Mouse (Mus musculus) heart, adult 2 months (tissue): ENCODE results near the gene Catsperd. TPM values are rescaled to one million over a fixed set of nuclear protein-coding genes. Genes with fewer than 3 reads are reported as not detected.
"Not testable (repeated sequence)": the region's sequence is repeated elsewhere in the genome, so short reads cannot be mapped to it uniquely, and the experiment has no call there.

Experiments used
- DNase-seq, 2 experiments: peaks; one replicate each; pipeline ENCODE4 v3.0.0; 2021
- H3K27ac ChIP-seq: fragments of 200-600 bp; 2 replicates; pipeline ENCODE4 v1.8.1; 2022
- H3K27me3 ChIP-seq: fragments of 200-500 bp; 2 replicates; pipeline ENCODE4 v1.6.1; 2012; ENCODE audit warnings: mild to moderate bottlenecking, low read length, inconsistent platforms, mixed read lengths; ENCODE audit not compliant: control insufficient read depth, insufficient read depth
- H3K36me3 ChIP-seq: fragments of 200-500 bp; 2 replicates; pipeline ENCODE4 v1.6.1; 2012; ENCODE audit warnings: low read length, inconsistent platforms; ENCODE audit not compliant: control insufficient read depth, insufficient read depth
- H3K4me1 ChIP-seq: fragments of 200-500 bp; 2 replicates; pipeline ENCODE4 v1.6.1; 2011; ENCODE audit warnings: low read length; ENCODE audit not compliant: control insufficient read depth, insufficient read depth
- H3K4me3 ChIP-seq: fragments of 200-600 bp; 2 replicates; pipeline ENCODE4 v1.8.1; 2022
- H3K79me2 ChIP-seq: fragments of 200-500 bp; replicated peaks from 2 replicates; pipeline ENCODE4 v1.6.1; 2012; ENCODE audit warnings: mild to moderate bottlenecking, inconsistent platforms, low read length, moderate library complexity, mixed read lengths; ENCODE audit not compliant: control insufficient read depth, insufficient read depth
- H3K9ac ChIP-seq: fragments of 200-500 bp; 2 replicates; pipeline ENCODE4 v1.6.1; 2012; ENCODE audit warnings: low read depth, mild to moderate bottlenecking, control low read depth, inconsistent platforms, low read length, mixed read lengths
- CTCF ChIP-seq: fragments of 200-600 bp; IDR thresholded peaks from 2 replicates; pipeline ENCODE4 v1.8.1; 2022; ENCODE audit warnings: antibody characterized with exemption, mild to moderate bottlenecking, moderate library complexity
- EP300 ChIP-seq: fragments of 200-500 bp; IDR thresholded peaks from 2 replicates; pipeline ENCODE4 v1.6.1; 2011; ENCODE audit warnings: low read depth, low read length, control low read depth; ENCODE audit not compliant: insufficient read depth
- POLR2A ChIP-seq: fragments of 200-500 bp; IDR thresholded peaks from 2 replicates; pipeline ENCODE4 v1.6.1; 2011; ENCODE audit warnings: mild to moderate bottlenecking, low read depth, low read length, control low read depth; ENCODE audit not compliant: insufficient read depth
- WGBS: fragments of 180-500 bp; shearing (Covaris S2); methylation state at CpG from one replicate; pipeline ENCODE4 v1.1.7; 2018; 5-methylcytosine and 5-hydroxymethylcytosine counted together
- intact Hi-C: fragments of 180-260 bp; cut with DNase I; formaldehyde crosslinking; loops from one replicate; pipeline ENCODE4 v1.15.1; 2025
- polyA plus RNA-seq: library from polyadenylated mRNA; depleted of rRNA; stranded (reverse); fragments of >200 nt; gene quantifications from 2 replicates; pipeline ENCODE4 v1.2.3, GENCODE M21; 2012
- total RNA-seq, 2 experiments: library from RNA; stranded (reverse); gene quantifications; 2 replicates each; pipeline ENCODE4 v1.2.3; 2021

The Catsperd gene
- total and polyA plus RNA-seq, 3 experiments: 0.23 TPM; not detected in 2

DNA sequence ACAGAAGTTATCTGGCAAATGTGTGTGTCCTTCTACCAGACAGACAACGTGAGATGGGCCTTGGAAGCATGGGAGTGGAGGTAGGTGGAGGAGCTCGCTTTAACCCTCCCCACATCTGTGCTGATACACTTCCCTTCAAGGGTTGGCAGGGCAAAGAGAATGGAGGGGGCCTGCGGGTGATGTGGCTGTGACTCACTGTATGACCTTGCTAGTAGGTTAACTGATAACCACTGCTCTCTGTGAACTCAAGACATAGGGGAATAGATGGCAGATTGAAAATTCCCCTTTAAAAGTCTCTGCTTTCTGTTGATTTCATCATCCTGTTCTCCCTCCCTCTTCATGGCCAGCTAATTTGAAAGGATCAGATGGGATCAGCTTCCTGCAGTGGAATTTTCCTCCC lies 2.4 kb upstream of the Catsperd start:
- Histone ChIP-seq H3K36me3 (no peaks in the 10 kb centered on the region), H3K4me3 (no peak overlapping the region), H3K27me3 (no peaks in the 10 kb centered on the region), H3K27ac (no peak overlapping the region), H3K79me2 (no peaks in the 10 kb centered on the region), H3K9ac (no peak overlapping the region), H3K4me1 (peaks cover 4% of the 10 kb centered on the region)
- TF ChIP-seq POLR2A (no peak), CTCF (no peak), EP300 (no peak)
- DNase-seq: no peak
- WGBS: 43% methylated on average over 3 of the region's 3 CpGs
- intact Hi-C loops: loop anchor here (5.0 kb wide), 3 partner anchors 43 to 137 kb away; partner anchors contain the start of genes Dus3l, Ndufa11, Safb and Safb2

DNA sequence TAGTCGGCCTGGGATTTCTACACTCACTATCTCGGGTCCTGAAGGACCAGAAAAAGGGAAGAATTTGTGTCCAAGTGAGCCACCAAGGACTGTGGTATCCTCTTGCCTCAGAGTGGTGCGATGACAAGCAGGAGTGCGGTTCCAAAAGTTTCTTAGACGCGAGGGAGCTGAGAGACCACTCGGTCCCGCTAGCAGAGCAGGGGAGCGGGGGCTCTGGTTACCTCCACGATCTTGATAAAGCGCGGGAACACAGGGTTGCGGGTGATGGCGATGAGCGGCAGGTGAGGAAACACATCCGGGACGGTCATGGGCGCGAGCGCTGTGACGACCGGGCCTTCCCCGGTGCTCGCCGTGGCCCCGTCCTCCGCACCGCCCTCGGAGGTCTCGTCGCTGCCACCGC lies 1.7 kb upstream of the Catsperd start:
- Histone ChIP-seq H3K4me3 (peak overlapping the region; percentile 86), H3K36me3 (no peaks in the 10 kb centered on the region), H3K27ac (peak overlapping the region; percentile 77), H3K27me3 (no peaks in the 10 kb centered on the region), H3K9ac (peak overlapping the region; percentile 82), H3K4me1 (peaks cover 4% of the 10 kb centered on the region), H3K79me2 (no peaks in the 10 kb centered on the region)
- DNase-seq: no peak
- WGBS: under 1% methylated on average over 23 of the region's 32 CpGs
- intact Hi-C loops: loop anchor here (2.0 to 5.0 kb wide), 4 partner anchors 44 to 136 kb away; partner anchors contain the start of genes Dus3l, Ndufa11, Ranbp3 and Safb
- TF ChIP-seq EP300 (no peak), CTCF (no peak), POLR2A (no peak)

- intact Hi-C loops: loop anchor here (2.0 to 5.0 kb wide), 4 partner anchors 45 to 135 kb away; partner anchors contain the start of genes Dus3l, Ndufa11, Ranbp3 and Safb
- peak within 1 kb of the TSS; percentile 77 for H3K27ac ChIP-seq
- peak within 1 kb of the TSS; percentile 82 for H3K9ac ChIP-seq
- no peaks in the 10 kb centered on the region for H3K27me3 ChIP-seq
- under 1% methylated on average over 50 of the region's 51 CpGs for WGBS
- TF ChIP-seq POLR2A (peak; percentile 83), CTCF (no peak), EP300 (peak; percentile 64; the same call in 1 of the 2 replicates)
- peaks cover 4% of the 10 kb centered on the region for H3K4me1 ChIP-seq
- no peaks in the 10 kb centered on the region for H3K36me3 ChIP-seq
- peak within 1 kb of the TSS; percentile 86 for H3K4me3 ChIP-seq
- peak; percentile 94 to 95 for DNase-seq
- no peaks in the 10 kb centered on the region for H3K79me2 ChIP-seq
Measured at GRCm38 (mm10) chr17:56626754-56627470, 1.0 kb upstream of the Catsperd start, which contains the start of gene Lonp1. Gene Lonp1, minus strand, starts transcription at chr17:56626887.

GRCm38 (mm10) chr17:56629800-56630781 lies 2.1 kb downstream of the Catsperd start:
- intact Hi-C loops: loop anchor here (5.0 kb wide), 3 partner anchors 48 to 132 kb away; partner anchors contain the start of genes Dus3l, Ndufa11, Safb and Safb2
- not testable (repeated sequence) for H3K9ac ChIP-seq, H3K27me3 ChIP-seq, H3K79me2 ChIP-seq, H3K36me3 ChIP-seq, H3K4me1 ChIP-seq, H3K4me3 ChIP-seq, DNase-seq, H3K27ac ChIP-seq
- WGBS: 77% methylated on average over 27 of the region's 27 CpGs

GRCm38 (mm10) chr17:56631807-56632206 lies 3.9 kb downstream of the Catsperd start:
- H3K4me3 ChIP-seq: no peak overlapping the region
- no peaks in the 10 kb centered on the region for H3K36me3 ChIP-seq
- intact Hi-C loops: no loop called here
- no peak for DNase-seq
- WGBS: 41% methylated on average over 4 of the region's 4 CpGs
- no peaks in the 10 kb centered on the region for H3K27me3 ChIP-seq
- H3K79me2 ChIP-seq: no peaks in the 10 kb centered on the region
- H3K4me1 ChIP-seq: peaks cover 4% of the 10 kb centered on the region
- no peak for TF ChIP-seq POLR2A
- no peak for TF ChIP-seq EP300
- no peak for TF ChIP-seq CTCF
- H3K27ac ChIP-seq: no peak overlapping the region
- H3K9ac ChIP-seq: no peak overlapping the region
